Mouse (Mus musculus) heart, postnatal 0 days (tissue): ENCODE results near the gene A430005L14Rik.

Experiments
- CTCF ChIP-seq: IDR thresholded peaks from 2 replicates; pipeline ENCODE4 v1.5.1; 2016; ENCODE audit warnings: antibody characterized with exemption, control low read depth, low read depth
- EP300 ChIP-seq: IDR thresholded peaks from 2 replicates; pipeline ENCODE4 v1.6.1; 2016; ENCODE audit warnings: antibody characterized with exemption, low read depth

DNA sequence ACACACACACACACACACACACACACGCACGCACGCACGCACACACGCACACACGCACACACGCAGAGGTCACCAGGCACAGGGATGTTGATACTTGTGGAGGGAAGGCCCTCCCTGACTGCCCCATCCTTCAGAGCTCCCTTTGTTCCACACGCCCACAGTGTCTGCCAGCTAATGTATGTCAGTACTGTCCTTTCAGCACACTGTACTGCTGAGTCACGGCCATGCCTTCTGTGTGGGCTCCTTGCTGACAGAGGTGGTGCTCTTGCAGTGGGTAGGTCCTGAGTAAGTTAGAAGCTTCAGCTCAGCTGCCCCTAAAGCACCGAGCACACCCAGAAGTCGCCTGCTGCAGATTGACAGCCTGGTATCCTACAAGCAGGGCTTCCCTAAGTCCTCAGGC is 23.4 kb downstream of the A430005L14Rik start:
- TF ChIP-seq CTCF: no peak
- no peak for TF ChIP-seq EP300
